9 mouse cellular contexts compared by ENCODE assay signal in genomic region chr13:24279762-24280438, GRCm38 (mm10). TPM values are rescaled to one million over a fixed set of nuclear protein-coding genes. Genes with fewer than 3 reads are reported as not detected.
A peak's percentile ranks its signal among the peaks of the same experiment; 100 is the strongest.
DNase-seq lines count a peak whose midpoint lies in the region; ATAC-seq and TF ChIP-seq lines count a peak whose summit lies in the region.
"Had no signal": no experiment of that assay in that cellular context is flagged by ENCODE, and none has a peak within 500 bp of the region (broad histone marks: within the 10 kb centered on the region; RNA-seq: fewer than 3 reads in every experiment).

No protein-coding gene starts in this region.

- no peaks in the 10 kb centered on the region for H3K36me3 ChIP-seq in heart, embryonic 16.5 days (ENCODE audit: control insufficient read depth, insufficient read depth)
- no peaks in the 10 kb centered on the region for H3K36me3 ChIP-seq in limb, embryonic 10.5 days
- H3K36me3 ChIP-seq in midbrain, embryonic 16.5 days (ENCODE audit: control insufficient read depth, insufficient read depth, low read length) = no peaks in the 10 kb centered on the region

- peaks cover 18% of the 10 kb centered on the region for H3K27me3 ChIP-seq in heart, embryonic 16.5 days (ENCODE audit: control insufficient read depth, insufficient read depth, low read length)
- H3K27me3 ChIP-seq in limb, embryonic 10.5 days (ENCODE audit: low read depth, poor library complexity, severe bottlenecking) = peaks cover 11% of the 10 kb centered on the region; the same call in 1 of the 2 replicates
- H3K27me3 ChIP-seq in midbrain, embryonic 16.5 days (ENCODE audit: control insufficient read depth, insufficient read depth, low read depth, low read length) = no peaks in the 10 kb centered on the region

- peak overlapping the region; percentile 95 for H3K27ac ChIP-seq in layer of hippocampus, adult 2 months
- H3K27ac ChIP-seq in heart, embryonic 16.5 days (ENCODE audit: low read length) = no peak overlapping the region
- H3K27ac ChIP-seq in limb, embryonic 10.5 days = peak overlapping the region; percentile 90
- no peak overlapping the region for H3K27ac ChIP-seq in midbrain, embryonic 16.5 days (ENCODE audit: low read length)
- H3K27ac ChIP-seq: macrophage had no signal

- H3K9me3 ChIP-seq in heart, embryonic 16.5 days (replicated peaks; ENCODE audit: control insufficient read depth, low read length) = no peaks in the 10 kb centered on the region
- H3K9me3 ChIP-seq in limb, embryonic 10.5 days (replicated peaks) = no peaks in the 10 kb centered on the region
- no peaks in the 10 kb centered on the region for H3K9me3 ChIP-seq in midbrain, embryonic 16.5 days (replicated peaks; ENCODE audit: control insufficient read depth, low read length, poor library complexity, severe bottlenecking)

- 6% methylated on average over 21 of the region's 21 CpGs for WGBS in heart, embryonic 16.5 days
- under 1% methylated on average over 21 of the region's 21 CpGs for WGBS in limb, embryonic 10.5 days
- 1% methylated on average over 17 of the region's 21 CpGs for WGBS in midbrain, embryonic 16.5 days

- peak overlapping the region; percentile 85 for H3K9ac ChIP-seq in heart, embryonic 16.5 days (ENCODE audit: low read length)
- H3K9ac ChIP-seq in midbrain, embryonic 16.5 days (ENCODE audit: low read depth, low read length) = peak overlapping the region; percentile 97

- peak overlapping the region; percentile 98 for H3K4me2 ChIP-seq in heart, embryonic 16.5 days (ENCODE audit: low read depth, low read length)
- H3K4me2 ChIP-seq in midbrain, embryonic 16.5 days (ENCODE audit: low read length) = peak overlapping the region; percentile 87

- no peak for ATAC-seq in heart, embryonic 16.5 days (replicated peaks; ENCODE audit: extremely low read depth, insufficient read depth, low FRiP score)
- ATAC-seq in midbrain, embryonic 16.5 days = peak; percentile 12; the same call in 1 of the 2 replicates

- TF ChIP-seq CTCF in layer of hippocampus, adult 2 months (conservative IDR thresholded peaks at IDR 0.05) = no peak

- H3K4me3 ChIP-seq in layer of hippocampus, adult 2 months = peak overlapping the region; percentile 83
- peak overlapping the region; percentile 92 for H3K4me3 ChIP-seq in heart, embryonic 16.5 days (ENCODE audit: low read length)
- H3K4me3 ChIP-seq in limb, embryonic 10.5 days = peak overlapping the region; percentile 64
- H3K4me3 ChIP-seq in midbrain, embryonic 16.5 days (ENCODE audit: low read depth, low read length) = peak overlapping the region; percentile 87

- H3K4me1 ChIP-seq in heart, embryonic 16.5 days (ENCODE audit: control insufficient read depth, insufficient read depth, low read length) = peaks cover 8% of the 10 kb centered on the region
- H3K4me1 ChIP-seq in limb, embryonic 10.5 days = peaks cover 19% of the 10 kb centered on the region
- peaks cover 11% of the 10 kb centered on the region for H3K4me1 ChIP-seq in midbrain, embryonic 16.5 days (ENCODE audit: control insufficient read depth, insufficient read depth, low read length)

- no peak for DNase-seq in layer of hippocampus, adult 2 months (ENCODE audit: low spot score in 2 of 2)
- no peak for DNase-seq in layer of hippocampus, adult 18-20 months (ENCODE audit: low spot score in 2 of 2)
- DNase-seq in cerebellum, postnatal 14 days = peak; percentile 44 to 49
- DNase-seq in limb, embryonic 10.5 days (ENCODE audit: low spot score) = peak; percentile 61
- DNase-seq in layer of hippocampus, adult 8-10 months (ENCODE audit: low spot score in 2 of 2) = no peak
- DNase-seq in ovary, postnatal 10 days (ENCODE audit: low spot score) = no peak

RNA-seq across cellular contexts. Expression of gene Carmil1, which starts 0.7 kb away (rescaled TPM):
- total RNA-seq in layer of hippocampus, adult 2 months (2021) = 10 to 100 TPM; 37.0 to 47.9 TPM
- 10 to 100 TPM; 32.1 to 34.7 TPM for total RNA-seq in layer of hippocampus, adult 18-20 months (2021)
- 8.4 and 9.7 TPM in 2 replicates for polyA plus RNA-seq in heart, embryonic 16.5 days (2015; fragmentation: Nextera tagmentation; extraction: Ambion mirVana)
- polyA plus RNA-seq in limb, embryonic 10.5 days (2016; fragmentation: Nextera tagmentation; extraction: Ambion mirVana) = 23.3 and 33.1 TPM in 2 replicates
- 41.1 and 47.1 TPM in 2 replicates for polyA plus RNA-seq in midbrain, embryonic 16.5 days (2015; fragmentation: Nextera tagmentation; extraction: Ambion mirVana)
- total RNA-seq in layer of hippocampus, adult 8-10 months (2022) = 10 to 100 TPM; 39.0 to 50.9 (median 43.6) TPM

RNA-seq across cellular contexts. Expression of gene Cmah, which starts 47.3 kb away (rescaled TPM):
- total RNA-seq in layer of hippocampus, adult 2 months (2021) = under 1 TPM; 0.44 to 0.59 TPM
- under 1 TPM; 0.42 to 0.79 TPM for total RNA-seq in layer of hippocampus, adult 18-20 months (2021)
- 0.75 and 2.2 TPM in 2 replicates for polyA plus RNA-seq in heart, embryonic 16.5 days (2015; fragmentation: Nextera tagmentation; extraction: Ambion mirVana)
- 0.20 and 0.35 TPM in 2 replicates for polyA plus RNA-seq in limb, embryonic 10.5 days (2016; fragmentation: Nextera tagmentation; extraction: Ambion mirVana)
- 0.11 and 0.36 TPM in 2 replicates for polyA plus RNA-seq in midbrain, embryonic 16.5 days (2015; fragmentation: Nextera tagmentation; extraction: Ambion mirVana)
- 1 to 10 TPM in 1 of 4 experiments, under 1 TPM in 3; 0.47 to 1.5 (median 0.83) TPM for total RNA-seq in layer of hippocampus, adult 8-10 months (2022)

Comparison
In these comparisons a context has a peak if more than half of its experiments do, and no peak if none do; other contexts are left out.
1. DNase-seq: peak in cerebellum, postnatal 14 days (2 of 2) and limb, embryonic 10.5 days (single experiment); none in layer of hippocampus, adult 2 months (0 of 2), layer of hippocampus, adult 18-20 months (0 of 2), layer of hippocampus, adult 8-10 months (0 of 2) and ovary, postnatal 10 days (single experiment).
2. H3K27ac ChIP-seq: peak in layer of hippocampus, adult 2 months (single experiment) and limb, embryonic 10.5 days (single experiment); none in heart, embryonic 16.5 days (single experiment) and midbrain, embryonic 16.5 days (single experiment).
3. Peak in every context shown above with its lines, with median percentiles within 50 percentile points of each other: H3K4me3 ChIP-seq.